Mouse (Mus musculus) midbrain, embryonic 14.5 days (tissue): ENCODE results near the gene Stpg1. TPM values are rescaled to one million over a fixed set of nuclear protein-coding genes. Genes with fewer than 3 reads are reported as not detected.
A peak's percentile ranks its signal among the peaks of the same experiment; 100 is the strongest.

Source experiments
- ATAC-seq: fragments of 200-750 bp; cut with Nextera tagmentation; 2 replicates; pipeline ENCODE4 v1.8.0; 2017; ENCODE audit warnings: moderate number of reproducible peaks, moderate library complexity; ENCODE audit not compliant: low FRiP score, low TSS enrichment
- DNase-seq: peaks from one replicate; pipeline ENCODE4 v3.0.0-alpha.2; 2015
- H3K27ac ChIP-seq: fragments of 300-500 bp; sonication (generic); replicated peaks from 2 replicates; pipeline ENCODE4 v1.5.1; 2014; ENCODE audit warnings: mild to moderate bottlenecking, low read depth, low read length, moderate library complexity
- H3K27me3 ChIP-seq: fragments of 300-500 bp; sonication (generic); 2 replicates; pipeline ENCODE4 v1.6.1; 2014; ENCODE audit warnings: low read length, control low read depth, mixed read lengths; ENCODE audit not compliant: control insufficient read depth, insufficient read depth
- H3K36me3 ChIP-seq: fragments of 300-500 bp; sonication (generic); 2 replicates; pipeline ENCODE4 v1.6.1; 2014; ENCODE audit warnings: low read length, control low read depth; ENCODE audit not compliant: control insufficient read depth, insufficient read depth
- H3K4me1 ChIP-seq: fragments of 300-500 bp; sonication (generic); 2 replicates; pipeline ENCODE4 v1.6.1; 2014; ENCODE audit warnings: mild to moderate bottlenecking, antibody characterized with exemption, low read length, control low read depth; ENCODE audit not compliant: control insufficient read depth, insufficient read depth
- H3K4me2 ChIP-seq: fragments of 300-500 bp; sonication (generic); 2 replicates; pipeline ENCODE4 v1.6.1; 2014; ENCODE audit warnings: mild to moderate bottlenecking, low read length, moderate library complexity
- H3K4me3 ChIP-seq: fragments of 300-500 bp; sonication (generic); replicated peaks from 2 replicates; pipeline ENCODE4 v1.5.1; 2014; ENCODE audit warnings: low read depth, low read length
- H3K9ac ChIP-seq: fragments of 300-500 bp; sonication (generic); replicated peaks from 2 replicates; pipeline ENCODE4 v1.6.1; 2014; ENCODE audit warnings: mild to moderate bottlenecking, low read length, moderate library complexity
- H3K9me3 ChIP-seq: fragments of 300-500 bp; sonication (generic); 2 replicates; pipeline ENCODE4 v1.6.1; 2016; ENCODE audit warnings: low read length, control low read depth, mixed read lengths; ENCODE audit not compliant: control insufficient read depth
- WGBS: fragments of 180-500 bp; shearing (Covaris S2); extraction: QIAGEN DNeasy Blood & Tissue Kit; methylation state at CpG from one replicate; pipeline ENCODE4 v1.1.7; 2014; 5-methylcytosine and 5-hydroxymethylcytosine counted together
- polyA plus RNA-seq: library from polyadenylated mRNA; unstranded; fragments of >200 nt; fragmentation: Nextera tagmentation; extraction: Ambion mirVana; gene quantifications from 2 replicates; pipeline ENCODE4 v1.2.1, GENCODE M21; 2014

The Stpg1 gene
- polyA plus RNA-seq, 1 experiment from 2014 or later = 0.68 TPM

- DNase-seq (no peak), ATAC-seq (no peak)
- Histone ChIP-seq H3K9me3 (no peaks in the 10 kb centered on the region), H3K4me3 (no peak overlapping the region), H3K27ac (no peak overlapping the region), H3K4me1 (no peaks in the 10 kb centered on the region), H3K27me3 (no peaks in the 10 kb centered on the region), H3K4me2 (no peak overlapping the region), H3K9ac (no peak overlapping the region), H3K36me3 (no peaks in the 10 kb centered on the region)
- 85% methylated on average over 12 of the region's 12 CpGs for WGBS
Measured at GRCm38 (mm10) chr4:135518135-135518534, 23.5 kb downstream of the Stpg1 start.

- Histone ChIP-seq H3K4me1 (peaks cover 15% of the 10 kb centered on the region), H3K4me3 (no peak overlapping the region), H3K36me3 (no peaks in the 10 kb centered on the region), H3K9me3 (no peaks in the 10 kb centered on the region), H3K9ac (no peak overlapping the region), H3K4me2 (no peak overlapping the region), H3K27me3 (no peaks in the 10 kb centered on the region), H3K27ac (no peak overlapping the region)
- ATAC-seq (no peak), DNase-seq (no peak)
- WGBS = 80% methylated on average over 9 of the region's 9 CpGs
Measured at GRCm38 (mm10) chr4:135520421-135520820, 25.8 kb downstream of the Stpg1 start.

GRCm38 (mm10) chr4:135523939-135524338, 29.3 kb downstream of the Stpg1 start:
- Histone ChIP-seq H3K9me3 (no peaks in the 10 kb centered on the region), H3K4me1 (peaks cover 26% of the 10 kb centered on the region), H3K27ac (no peak overlapping the region; the same call in 1 of the 2 replicates), H3K4me3 (no peak overlapping the region), H3K4me2 (no peak overlapping the region), H3K36me3 (no peaks in the 10 kb centered on the region), H3K9ac (no peak overlapping the region), H3K27me3 (no peaks in the 10 kb centered on the region)
- under 1% methylated on average over 7 of the region's 7 CpGs for WGBS
- ATAC-seq (peak; percentile 68; the same call in 1 of the 2 replicates), DNase-seq (peak; percentile 72)

- 53% methylated on average over 12 of the region's 12 CpGs for WGBS
- H3K27me3 ChIP-seq = no peaks in the 10 kb centered on the region
- no peak overlapping the region for H3K9ac ChIP-seq
- DNase-seq = no peak
- no peaks in the 10 kb centered on the region for H3K36me3 ChIP-seq
- no peak overlapping the region; the same call in 1 of the 2 replicates for H3K27ac ChIP-seq
- H3K9me3 ChIP-seq = no peaks in the 10 kb centered on the region
- H3K4me3 ChIP-seq = no peak overlapping the region
- ATAC-seq = no peak
- no peak overlapping the region for H3K4me2 ChIP-seq
- H3K4me1 ChIP-seq = peaks cover 26% of the 10 kb centered on the region
Measured at GRCm38 (mm10) chr4:135525057-135525456, 30.5 kb downstream of the Stpg1 start.

- DNase-seq (peak; percentile 79), ATAC-seq (peak; percentile 76; the same call in 1 of the 2 replicates)
- H3K4me1 ChIP-seq = peaks cover 26% of the 10 kb centered on the region
- no peak overlapping the region for H3K4me3 ChIP-seq
- 8% methylated on average over 14 of the region's 14 CpGs for WGBS
- H3K36me3 ChIP-seq = no peaks in the 10 kb centered on the region
- H3K27me3 ChIP-seq = no peaks in the 10 kb centered on the region
- H3K9ac ChIP-seq = no peak overlapping the region
- no peaks in the 10 kb centered on the region; the same call in 1 of the 2 replicates for H3K9me3 ChIP-seq
- H3K4me2 ChIP-seq = peak overlapping the region; percentile 14
- H3K27ac ChIP-seq = peak overlapping the region; percentile 3
Measured at GRCm38 (mm10) chr4:135526039-135526710, 31.6 kb downstream of the Stpg1 start.

GRCm38 (mm10) chr4:135530270-135530669, 35.7 kb downstream of the Stpg1 start:
- Histone ChIP-seq H3K27me3 (no peaks in the 10 kb centered on the region), H3K27ac (no peak overlapping the region), H3K9ac (no peak overlapping the region), H3K36me3 (no peaks in the 10 kb centered on the region), H3K4me3 (no peak overlapping the region), H3K4me1 (peaks cover 13% of the 10 kb centered on the region), H3K9me3 (no peaks in the 10 kb centered on the region; the same call in 1 of the 2 replicates), H3K4me2 (no peak overlapping the region)
- WGBS = 65% methylated on average over 2 of the region's 2 CpGs
- DNase-seq (no peak), ATAC-seq (no peak)

- 85% methylated on average over 9 of the region's 9 CpGs for WGBS
- H3K4me1 ChIP-seq = peaks cover 3% of the 10 kb centered on the region
- H3K9ac ChIP-seq = no peak overlapping the region
- H3K27me3 ChIP-seq = no peaks in the 10 kb centered on the region
- ATAC-seq = no peak
- no peaks in the 10 kb centered on the region for H3K36me3 ChIP-seq
- H3K4me3 ChIP-seq = no peak overlapping the region
- DNase-seq = no peak
- H3K4me2 ChIP-seq = no peak overlapping the region
- no peaks in the 10 kb centered on the region; the same call in 1 of the 2 replicates for H3K9me3 ChIP-seq
- no peak overlapping the region for H3K27ac ChIP-seq
Measured at GRCm38 (mm10) chr4:135531236-135531635, 36.6 kb downstream of the Stpg1 start.

GRCm38 (mm10) chr4:135531771-135532613, 37.4 kb downstream of the Stpg1 start:
- WGBS = 53% methylated on average over 9 of the region's 9 CpGs
- Histone ChIP-seq H3K27ac (no peak overlapping the region), H3K9ac (no peak overlapping the region), H3K36me3 (no peaks in the 10 kb centered on the region), H3K4me3 (no peak overlapping the region), H3K27me3 (no peaks in the 10 kb centered on the region), H3K4me1 (no peaks in the 10 kb centered on the region), H3K9me3 (no peaks in the 10 kb centered on the region; the same call in 1 of the 2 replicates), H3K4me2 (no peak overlapping the region)
- DNase-seq (no peak), ATAC-seq (no peak)
